Mouse (Mus musculus) ES-Bruce4 (cell line): ENCODE data around the gene Xntrpc.

Experiments used
- CTCF ChIP-seq: IDR thresholded peaks from one replicate; pipeline ENCODE4 v1.8.1; 2011; ENCODE audit warnings: low read depth, low read length
- EP300 ChIP-seq: IDR thresholded peaks from 2 replicates; pipeline ENCODE4 v1.6.1; 2011; ENCODE audit warnings: low read depth, low read length; ENCODE audit not compliant: insufficient read depth
- POLR2A ChIP-seq: IDR thresholded peaks from one replicate; pipeline ENCODE4 v1.8.1; 2011; ENCODE audit warnings: low read length; ENCODE audit not compliant: insufficient read depth

DNA sequence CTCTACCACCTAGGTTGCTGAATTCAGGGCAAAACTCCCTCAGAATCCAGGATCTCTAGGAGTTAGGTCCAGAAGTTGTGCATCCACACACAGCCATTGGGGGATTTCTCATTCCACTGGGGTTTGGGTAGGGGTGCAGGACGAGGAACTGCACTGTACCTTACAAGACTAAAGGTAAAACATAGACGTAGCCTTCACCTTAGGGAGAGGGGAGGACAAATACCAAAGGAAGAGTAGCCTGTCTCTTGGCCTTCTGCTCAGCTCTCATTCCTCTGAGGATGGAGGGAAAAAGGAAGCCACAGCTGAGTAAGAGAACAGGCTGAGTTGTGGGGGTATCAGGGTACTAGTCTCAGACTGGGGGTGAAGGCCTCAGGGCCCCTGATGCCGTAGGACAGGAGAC lies 46.9 kb upstream of the Xntrpc start, which contains the start of gene Il18bp:
- TF ChIP-seq CTCF (no peak), POLR2A (no peak), EP300 (no peak)
